Mouse (Mus musculus): ENCODE data around the gene Mup10.
"Not testable (repeated sequence)": the region's sequence is repeated elsewhere in the genome, so short reads cannot be mapped to it uniquely, and the experiment has no call there.

Mup10 gene

DNA sequence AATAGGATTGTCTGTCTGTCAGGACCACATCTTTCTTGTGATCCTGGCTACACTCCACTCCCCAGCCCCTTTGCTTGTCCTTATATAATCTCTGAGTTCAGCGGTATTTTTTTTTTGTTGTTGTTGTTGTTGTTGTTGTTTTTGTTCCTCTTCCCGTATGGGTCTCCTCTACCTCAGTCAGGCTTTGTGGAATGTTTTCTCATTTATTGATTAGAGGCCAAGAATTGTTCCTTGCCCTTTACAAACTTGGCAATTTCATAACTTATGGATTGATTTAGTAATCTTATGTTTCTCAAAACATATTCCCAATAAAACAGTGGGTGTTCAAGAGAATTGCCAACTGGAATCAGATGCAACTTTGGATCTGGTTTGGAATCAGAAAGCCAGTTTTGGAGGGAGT, at the start of gene Mup10:
Gene Mup10 (minus strand): TSS at position 101 of the 400 bp plus-strand sequence.
- not testable (repeated sequence) for DNase-seq (ENCODE audit: low read depth, low spot score)
